Mouse (Mus musculus) hindbrain, embryonic 14.5 days (tissue): ENCODE results near the gene Nacc2. TPM values are rescaled to one million over a fixed set of nuclear protein-coding genes. Genes with fewer than 3 reads are reported as not detected.

ENCODE experiments used
- ATAC-seq: fragments of 200-750 bp; cut with Nextera tagmentation; 2 replicates; pipeline ENCODE4 v1.8.0; 2017; ENCODE audit warnings: moderate number of reproducible peaks, mild to moderate bottlenecking, moderate TSS enrichment, moderate library complexity; ENCODE audit not compliant: low FRiP score
- DNase-seq: peaks from one replicate; pipeline ENCODE4 v3.0.0-alpha.2; 2015; ENCODE audit warnings: low spot score
- H3K27ac ChIP-seq: fragments of 300-500 bp; sonication (generic); 2 replicates; pipeline ENCODE4 v1.5.1; 2014; ENCODE audit warnings: mild to moderate bottlenecking, moderate library complexity
- H3K27me3 ChIP-seq: fragments of 300-500 bp; sonication (generic); 2 replicates; pipeline ENCODE4 v1.6.1; 2014; ENCODE audit warnings: mild to moderate bottlenecking, low read length, mixed read lengths; ENCODE audit not compliant: control insufficient read depth, insufficient read depth
- H3K36me3 ChIP-seq: fragments of 300-500 bp; sonication (generic); replicated peaks from 2 replicates; pipeline ENCODE4 v1.6.1; 2014; ENCODE audit not compliant: control insufficient read depth, insufficient read depth
- H3K4me1 ChIP-seq: fragments of 300-500 bp; sonication (generic); replicated peaks from 2 replicates; pipeline ENCODE4 v1.6.1; 2014; ENCODE audit warnings: antibody characterized with exemption, low read length, mixed read lengths; ENCODE audit not compliant: control insufficient read depth, insufficient read depth
- H3K4me2 ChIP-seq: fragments of 300-500 bp; sonication (generic); replicated peaks from 2 replicates; pipeline ENCODE4 v1.6.1; 2014; ENCODE audit warnings: mild to moderate bottlenecking, moderate library complexity
- H3K4me3 ChIP-seq: fragments of 300-500 bp; sonication (generic); replicated peaks from 2 replicates; pipeline ENCODE4 v1.5.1; 2014; ENCODE audit warnings: mild to moderate bottlenecking, low read length
- H3K9ac ChIP-seq: fragments of 300-500 bp; sonication (generic); 2 replicates; pipeline ENCODE4 v1.6.1; 2014
- H3K9me3 ChIP-seq: fragments of 300-500 bp; sonication (generic); 2 replicates; pipeline ENCODE4 v1.6.1; 2016; ENCODE audit warnings: low read length; ENCODE audit not compliant: control insufficient read depth
- WGBS: fragments of 180-500 bp; shearing (Covaris S2); extraction: QIAGEN DNeasy Blood & Tissue Kit; methylation state at CpG from one replicate; pipeline ENCODE4 v1.1.7; 2014; 5-methylcytosine and 5-hydroxymethylcytosine counted together
- polyA plus RNA-seq: library from polyadenylated mRNA; unstranded; fragments of >200 nt; fragmentation: Nextera tagmentation; extraction: Ambion mirVana; gene quantifications from 2 replicates; pipeline ENCODE4 v1.2.1, GENCODE M21; 2014

Gene Nacc2
- polyA plus RNA-seq, 1 experiment from 2014 or later = 19.2 TPM

- WGBS = 69% methylated on average over 4 of the region's 4 CpGs
- no peaks in the 10 kb centered on the region for H3K9me3 ChIP-seq
- ATAC-seq (no peak), DNase-seq (no peak)
- H3K4me2 ChIP-seq = no peak overlapping the region
- no peak overlapping the region for H3K27ac ChIP-seq
- no peak overlapping the region for H3K9ac ChIP-seq
- peaks cover 11% of the 10 kb centered on the region for H3K4me1 ChIP-seq
- no peaks in the 10 kb centered on the region for H3K27me3 ChIP-seq
- peaks cover 32% of the 10 kb centered on the region for H3K36me3 ChIP-seq
- H3K4me3 ChIP-seq = no peak overlapping the region
Observed at GRCm38 (mm10) chr2:26017326-26017725, 105.7 kb downstream of the Nacc2 start.

GRCm38 (mm10) chr2:26013674-26014073 is 109.3 kb downstream of the Nacc2 start:
- over 99% methylated on average over 3 of the region's 3 CpGs for WGBS

GRCm38 (mm10) chr2:26011420-26011819 is 111.6 kb downstream of the Nacc2 start:
- no peak for DNase-seq
- Histone ChIP-seq H3K9ac (no peak overlapping the region), H3K27ac (no peak overlapping the region), H3K27me3 (no peaks in the 10 kb centered on the region), H3K4me1 (no peaks in the 10 kb centered on the region), H3K9me3 (no peaks in the 10 kb centered on the region), H3K4me3 (no peak overlapping the region), H3K4me2 (no peak overlapping the region), H3K36me3 (peaks cover 89% of the 10 kb centered on the region)
- WGBS = 100% methylated on average over 1 of the region's 1 CpGs
- no peak for ATAC-seq

More at GRCm38 (mm10) chr2:26013674-26014073, 109.3 kb downstream of the Nacc2 start:
- ATAC-seq (no peak), DNase-seq (no peak)
- no peaks in the 10 kb centered on the region for H3K9me3 ChIP-seq
- H3K27ac ChIP-seq = no peak overlapping the region
- H3K4me2 ChIP-seq = no peak overlapping the region
- H3K9ac ChIP-seq = no peak overlapping the region
- H3K4me1 ChIP-seq = no peaks in the 10 kb centered on the region
- no peak overlapping the region for H3K4me3 ChIP-seq
- H3K36me3 ChIP-seq = peaks cover 66% of the 10 kb centered on the region
- no peaks in the 10 kb centered on the region for H3K27me3 ChIP-seq

Other genes with a start within 250 kb of the Nacc2 start
- 99.6 and 101 TPM in 2 replicates for gene Camsap1, start 139.9 kb downstream of the Nacc2 start, polyA plus RNA-seq
- 139 and 146 TPM in 2 replicates for gene Ubac1, start 101.5 kb downstream of the Nacc2 start, polyA plus RNA-seq
- gene Lhx3, start 85.1 kb upstream of the Nacc2 start, polyA plus RNA-seq = 5.5 and 5.8 TPM in 2 replicates
- gene Qsox2, start 114.3 kb upstream of the Nacc2 start, polyA plus RNA-seq = 15.2 and 16.1 TPM in 2 replicates
- 0.25 and 0.29 TPM in 2 replicates for gene Ccdc187, start 171.3 kb upstream of the Nacc2 start, polyA plus RNA-seq
- gene Gpsm1, start 192.3 kb upstream of the Nacc2 start, polyA plus RNA-seq = 96.7 and 101 TPM in 2 replicates
- 27.7 and 28.3 TPM in 2 replicates for gene Dnlz, start 228.9 kb upstream of the Nacc2 start, polyA plus RNA-seq
- 1.9 and 2.1 TPM in 2 replicates for gene Card9, start 237.7 kb upstream of the Nacc2 start, polyA plus RNA-seq